Mouse (Mus musculus): ENCODE data around the gene Ptpn3. TPM values are rescaled to one million over a fixed set of nuclear protein-coding genes. Genes with fewer than 3 reads are reported as not detected.

Ptpn3 gene
- polyA plus RNA-seq, 1 experiment from 2014 or later = 2.6 TPM

Other genes with a start within 250 kb of the Ptpn3 start
- gene Epb41l4b, start 158.4 kb downstream of the Ptpn3 start, polyA plus RNA-seq (2015; fragmentation: Nextera tagmentation; extraction: Ambion mirVana) = 0.67 and 1.2 TPM in 2 replicates
- gene Palm2, start 132.4 kb upstream of the Ptpn3 start, polyA plus RNA-seq (2015; fragmentation: Nextera tagmentation; extraction: Ambion mirVana) = 6.7 and 14.2 TPM in 2 replicates